Mouse (Mus musculus) liver, embryonic 14.5 days (tissue): ENCODE results near the gene Thap4.

Experiments
- CTCF ChIP-seq: IDR thresholded peaks from 2 replicates; pipeline ENCODE4 v1.5.1; 2016; ENCODE audit warnings: antibody characterized with exemption, low read depth, control low read depth
- EP300 ChIP-seq: IDR thresholded peaks from 2 replicates; pipeline ENCODE4 v1.6.1; 2016; ENCODE audit warnings: antibody characterized with exemption, low read depth

DNA sequence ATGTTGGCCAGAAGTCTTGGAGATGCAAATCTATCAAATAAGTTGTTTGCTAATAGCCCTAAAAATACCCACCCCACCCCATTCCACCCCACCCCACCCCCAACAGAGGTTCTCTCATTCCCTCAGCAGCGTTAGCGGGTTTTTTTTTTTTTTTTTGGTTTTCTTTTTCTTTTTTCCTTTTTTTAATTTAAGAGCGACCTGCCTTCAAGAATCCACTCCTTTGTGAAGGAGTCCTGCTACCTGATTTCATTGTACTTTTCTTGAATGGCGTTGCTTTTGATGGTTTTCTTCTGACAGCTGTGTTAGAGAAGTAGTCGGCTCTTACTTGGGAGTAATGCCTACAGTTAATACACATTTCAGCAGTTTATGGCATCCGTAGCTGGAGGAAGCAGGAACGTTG, 954 bp upstream of the Thap4 start:
- TF ChIP-seq CTCF (no peak), EP300 (no peak)
